Mouse (Mus musculus): ENCODE data around the gene Col6a3.

- no peak for TF ChIP-seq CTCF (IDR thresholded peaks at IDR 0.05; ENCODE audit: control insufficient read depth, insufficient read depth, insufficient read length)
- no peak for TF ChIP-seq MYOG (IDR thresholded peaks at IDR 0.05; ENCODE audit: control insufficient read depth, extremely low read depth, insufficient read length)
- TF ChIP-seq MAX (IDR thresholded peaks at IDR 0.05), result no peak
- TF ChIP-seq MYOD1 (IDR thresholded peaks at IDR 0.05; ENCODE audit: control insufficient read depth, insufficient read length, low read depth), result no peak
Observed at GRCm38 (mm10) chr1:90885771-90886460, 42.1 kb upstream of the Col6a3 start.
